Mouse (Mus musculus): ENCODE measurements around the gene Icosl. TPM values are rescaled to one million over a fixed set of nuclear protein-coding genes. Genes with fewer than 3 reads are reported as not detected.
"Not testable (repeated sequence)": the region's sequence is repeated elsewhere in the genome, so short reads cannot be mapped to it uniquely, and the experiment has no call there.

The Icosl gene
- polyA plus RNA-seq (2012; rRNA removed), result 42.6 and 42.8 TPM in 2 replicates

GRCm38 (mm10) chr10:78069101-78070011 lies at the start of gene Icosl:
Icosl (plus strand) TSS chr10:78069302.
- peak; percentile 74 for DNase-seq (ENCODE audit: low spot score)

- not testable (repeated sequence) for DNase-seq (ENCODE audit: low spot score)
Observed at GRCm38 (mm10) chr10:78019984-78020383, 49.1 kb upstream of the Icosl start.

GRCm38 (mm10) chr10:78025453-78025852 lies 43.6 kb upstream of the Icosl start:
- not testable (repeated sequence) for DNase-seq (ENCODE audit: low spot score)

- DNase-seq (ENCODE audit: low spot score), result peak; percentile 39
Observed at GRCm38 (mm10) chr10:78028129-78028528, 41.0 kb upstream of the Icosl start.

DNA sequence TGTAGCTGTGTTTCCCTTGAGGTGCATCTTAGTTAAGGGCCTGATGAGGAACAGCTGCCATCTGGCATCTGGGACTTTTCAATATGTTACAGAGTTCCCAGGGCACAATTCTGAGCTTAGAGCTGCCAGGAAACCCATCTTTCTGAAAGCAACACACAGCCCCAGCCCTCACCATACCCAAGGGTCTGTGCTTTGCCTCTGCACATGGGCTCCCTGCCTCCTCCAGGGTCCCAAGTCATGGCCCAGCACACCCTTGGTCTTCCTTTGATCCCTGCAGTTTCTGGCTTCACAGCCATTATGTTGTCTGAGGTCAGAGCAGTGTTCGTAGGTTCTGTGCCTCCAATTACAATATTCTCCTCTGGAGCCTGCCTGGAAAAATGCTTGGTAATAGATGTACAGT lies 40.0 kb upstream of the Icosl start:
- DNase-seq (ENCODE audit: low spot score), result no peak

- no peak for DNase-seq (ENCODE audit: low spot score)
Observed at GRCm38 (mm10) chr10:78031987-78032386, 37.1 kb upstream of the Icosl start.

- DNase-seq (ENCODE audit: low spot score), result no peak
Observed at GRCm38 (mm10) chr10:78037139-78037538, 32.0 kb upstream of the Icosl start.

DNA sequence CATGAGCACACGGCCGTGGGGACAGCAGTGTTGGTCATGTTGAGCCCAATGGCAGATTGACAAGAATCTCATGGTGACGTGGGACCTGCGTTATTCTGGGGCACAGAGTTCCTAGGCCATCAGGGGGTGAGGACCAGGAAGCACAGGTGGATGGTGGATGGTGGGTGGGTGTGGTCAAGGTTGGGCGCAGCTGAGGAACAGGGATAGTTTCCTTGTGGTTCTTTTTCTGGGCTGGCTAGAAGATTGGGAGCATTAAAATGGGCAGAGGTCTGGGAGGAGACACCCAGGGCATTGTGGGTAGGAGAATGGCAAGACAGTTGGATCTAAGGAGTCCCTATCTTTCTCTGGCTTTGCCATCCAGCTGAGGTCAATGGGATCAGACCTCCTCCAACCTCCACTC lies 27.5 kb upstream of the Icosl start, which contains the start of gene Dnmt3l:
Dnmt3l (plus strand) TSS at position 301 of the 400 bp plus-strand sequence.
- DNase-seq (ENCODE audit: low spot score), result no peak

DNA sequence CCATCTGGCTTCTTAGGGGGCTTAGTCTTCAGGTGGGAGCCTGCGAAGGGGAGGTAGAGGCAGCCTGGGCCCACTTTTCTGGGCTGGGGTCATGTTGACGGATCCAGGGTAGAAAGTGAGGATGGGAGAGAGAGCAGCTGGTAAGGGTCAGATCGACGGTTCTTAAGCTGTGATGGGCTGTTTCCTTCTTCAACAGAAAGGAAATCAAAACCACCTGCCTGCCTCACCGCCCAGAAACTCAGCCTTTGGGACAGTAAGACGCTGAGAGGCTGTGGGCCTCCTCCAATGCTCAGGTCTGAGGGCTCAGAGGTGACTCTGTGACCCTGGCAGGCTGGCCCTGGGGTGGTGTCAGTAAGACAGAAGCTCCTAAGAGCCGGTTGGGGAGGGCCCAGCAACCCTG lies 27.0 kb upstream of the Icosl start:
- DNase-seq (ENCODE audit: low spot score), result no peak

DNA sequence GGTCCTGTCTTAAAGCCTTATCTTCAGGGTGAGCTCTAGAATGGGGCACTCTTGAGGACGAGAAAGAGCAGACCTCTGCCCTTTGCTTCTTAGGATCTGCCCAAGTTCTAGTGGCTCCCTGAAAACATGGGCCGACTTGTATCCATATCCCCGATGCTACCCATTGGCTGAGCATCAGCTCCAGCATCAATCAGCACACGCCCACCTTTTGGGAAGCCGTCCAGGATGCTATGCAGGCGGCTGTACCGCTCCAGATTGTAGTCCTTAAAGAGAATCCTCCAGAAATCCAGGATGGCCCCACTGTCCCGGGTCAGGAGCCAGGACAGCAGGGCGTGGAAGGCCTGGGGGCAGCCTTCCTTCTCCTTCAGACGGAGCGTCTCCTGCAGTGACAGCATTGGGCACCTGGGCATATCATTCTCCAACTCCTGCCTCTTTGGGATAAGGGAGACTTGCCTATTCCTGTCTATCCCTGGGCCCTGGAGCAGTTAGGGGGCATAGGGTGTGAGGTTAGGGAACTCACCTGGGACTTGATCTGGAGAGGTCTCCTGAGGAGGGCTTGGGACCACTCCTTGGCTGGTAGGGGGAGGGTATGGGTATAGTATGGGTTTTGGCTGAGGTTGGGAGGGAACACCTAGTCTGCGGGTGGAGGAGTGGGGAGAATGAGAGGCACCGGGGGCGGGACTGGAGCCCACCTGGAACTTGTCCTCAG lies 26.3 kb upstream of the Icosl start:
- DNase-seq (ENCODE audit: low spot score), result no peak

- peak; percentile 49 for DNase-seq (ENCODE audit: low spot score)
Observed at GRCm38 (mm10) chr10:78043406-78043836, 25.7 kb upstream of the Icosl start, which contains the start of gene Aire. Aire (minus strand) TSS chr10:78043610.

GRCm38 (mm10) chr10:78044531-78044930 lies 24.6 kb upstream of the Icosl start:
- DNase-seq (ENCODE audit: low spot score), result no peak

- DNase-seq (ENCODE audit: low spot score), result no peak
Observed at GRCm38 (mm10) chr10:78046388-78046787, 22.7 kb upstream of the Icosl start.

GRCm38 (mm10) chr10:78048061-78048730 lies 20.9 kb upstream of the Icosl start:
- DNase-seq (ENCODE audit: low spot score), result no peak

DNA sequence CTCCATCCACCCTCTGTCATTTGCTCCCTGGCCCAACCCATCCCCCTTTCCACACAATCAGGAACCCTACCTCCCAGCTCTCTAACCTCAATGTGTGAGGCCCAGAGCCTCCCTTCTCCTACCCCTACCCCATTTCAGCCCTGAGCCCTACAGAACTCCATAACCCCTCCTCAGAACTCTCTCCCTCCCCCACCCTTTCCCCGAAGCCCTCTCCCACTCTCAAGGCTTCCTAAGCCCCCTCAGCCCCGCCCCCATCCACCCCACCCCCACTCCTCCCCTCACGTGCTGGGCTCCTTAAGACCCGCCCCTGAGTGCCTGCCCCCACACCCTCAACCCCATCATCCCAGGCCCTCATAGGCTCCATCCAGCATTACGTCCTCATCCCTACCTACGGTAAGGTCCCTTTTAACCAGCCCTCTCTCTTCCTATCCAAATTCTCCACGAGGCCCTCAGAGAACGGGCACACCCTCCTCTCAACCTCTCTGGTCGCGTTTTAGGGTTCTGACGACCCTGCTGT lies 19.5 kb upstream of the Icosl start:
- DNase-seq (ENCODE audit: low spot score), result no peak

GRCm38 (mm10) chr10:78054633-78055565 lies 14.2 kb upstream of the Icosl start:
- DNase-seq (ENCODE audit: low spot score), result no peak

DNA sequence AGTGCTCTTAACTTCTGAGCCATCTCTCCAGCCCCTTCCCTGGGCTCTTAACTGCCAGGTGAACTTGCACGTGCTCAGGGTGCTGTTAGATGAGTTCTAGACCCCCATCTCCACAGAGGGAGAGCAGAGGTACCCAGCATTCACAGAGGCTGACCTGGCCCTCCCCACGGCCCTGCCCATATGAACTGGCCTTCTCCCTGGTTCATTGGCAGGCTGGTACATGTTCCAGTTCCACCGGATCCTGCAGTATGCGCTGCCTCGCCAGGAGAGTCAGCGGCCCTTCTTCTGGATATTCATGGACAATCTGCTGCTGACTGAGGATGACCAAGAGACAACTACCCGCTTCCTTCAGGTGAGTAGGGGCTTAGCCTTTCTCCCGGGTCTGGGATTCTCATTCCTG lies 12.0 kb upstream of the Icosl start:
- DNase-seq (ENCODE audit: low spot score), result peak; percentile 46

- DNase-seq (ENCODE audit: low spot score), result no peak
Observed at GRCm38 (mm10) chr10:78063122-78063521, 6.0 kb upstream of the Icosl start.

GRCm38 (mm10) chr10:78067226-78067625 lies 1.9 kb upstream of the Icosl start:
- DNase-seq (ENCODE audit: low spot score), result no peak

DNA sequence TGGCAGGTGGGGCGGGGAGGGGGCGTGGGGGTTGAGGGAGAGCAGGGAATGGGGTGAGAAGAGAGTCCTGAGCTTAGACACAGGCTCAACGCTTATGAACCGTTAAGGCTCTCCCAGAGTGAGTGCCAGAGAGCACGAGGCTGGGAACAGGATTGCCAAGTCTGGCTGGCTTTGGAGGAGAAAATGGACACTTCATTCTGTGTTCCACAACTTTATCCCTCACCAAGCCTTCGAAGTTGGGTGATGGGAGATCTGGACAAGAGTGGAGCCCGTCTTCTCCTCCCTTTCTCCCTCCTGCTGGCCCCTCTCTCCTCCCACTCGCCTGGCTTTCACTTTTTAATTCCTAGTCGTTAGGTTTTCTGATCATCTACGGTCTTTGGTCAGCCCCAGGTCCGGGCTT lies 561 bp upstream of the Icosl start:
- no peak for DNase-seq (ENCODE audit: low spot score)

DNA sequence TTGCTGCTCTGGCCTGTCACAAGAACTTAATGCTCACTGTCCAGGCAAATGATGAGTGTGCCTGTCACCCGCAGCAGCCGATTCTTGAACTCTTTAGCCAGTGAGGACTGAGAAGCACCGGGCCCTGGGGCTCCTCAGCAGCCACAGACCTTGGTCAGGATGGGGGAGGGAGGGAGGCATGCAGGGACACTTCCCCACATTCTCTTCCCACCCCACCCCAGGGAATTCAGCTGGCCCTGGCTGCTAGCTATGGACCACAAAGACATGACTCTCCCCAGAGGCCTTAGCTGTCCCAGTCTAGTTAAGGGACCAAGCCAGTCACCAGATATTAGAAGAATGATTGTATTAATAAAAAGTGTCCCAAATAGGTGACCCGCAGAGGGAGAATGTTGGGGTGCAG lies 5.0 kb downstream of the Icosl start:
- DNase-seq (ENCODE audit: low spot score), result no peak
